Mouse (Mus musculus): Measurements from ENCODE around the gene Gabbr1.

Gene Gabbr1

GRCm38 (mm10) chr17:37044651-37045244 is 1.0 kb upstream of the Gabbr1 start:
- 42% methylated on average over 7 of the region's 7 CpGs for WGBS

GRCm38 (mm10) chr17:37046312-37047112 is 746 bp downstream of the Gabbr1 start:
- under 1% methylated on average over 52 of the region's 58 CpGs for WGBS

- 23% methylated on average over 19 of the region's 19 CpGs for WGBS
These were observed 1.7 kb downstream of the Gabbr1 start for GRCm38 (mm10) chr17:37047332-37047976.

GRCm38 (mm10) chr17:37047981-37048380 is 2.2 kb downstream of the Gabbr1 start:
- WGBS: 18% methylated on average over 3 of the region's 3 CpGs

GRCm38 (mm10) chr17:37048383-37048782 is 2.6 kb downstream of the Gabbr1 start:
- WGBS: 49% methylated on average over 7 of the region's 7 CpGs

GRCm38 (mm10) chr17:37049570-37050310 is 4.0 kb downstream of the Gabbr1 start:
- 9% methylated on average over 39 of the region's 39 CpGs for WGBS

GRCm38 (mm10) chr17:37050399-37050798 is 4.6 kb downstream of the Gabbr1 start:
- 1% methylated on average over 22 of the region's 22 CpGs for WGBS

- WGBS: 7% methylated on average over 27 of the region's 27 CpGs
These were observed 5.1 kb downstream of the Gabbr1 start for GRCm38 (mm10) chr17:37050876-37051275.

- 28% methylated on average over 4 of the region's 4 CpGs for WGBS
These were observed 6.0 kb downstream of the Gabbr1 start for GRCm38 (mm10) chr17:37051745-37052144.

GRCm38 (mm10) chr17:37056957-37057356 is 11.2 kb downstream of the Gabbr1 start:
- 35% methylated on average over 6 of the region's 6 CpGs for WGBS

GRCm38 (mm10) chr17:37061435-37061834 is 15.7 kb downstream of the Gabbr1 start:
- WGBS: 24% methylated on average over 3 of the region's 3 CpGs

GRCm38 (mm10) chr17:37062101-37062641 is 16.4 kb downstream of the Gabbr1 start:
- WGBS: 33% methylated on average over 10 of the region's 10 CpGs

GRCm38 (mm10) chr17:37063063-37063462 is 17.3 kb downstream of the Gabbr1 start:
- 34% methylated on average over 10 of the region's 10 CpGs for WGBS

GRCm38 (mm10) chr17:37063686-37064495 is 18.1 kb downstream of the Gabbr1 start:
- WGBS: 45% methylated on average over 11 of the region's 11 CpGs

GRCm38 (mm10) chr17:37065993-37066392 is 20.2 kb downstream of the Gabbr1 start:
- WGBS: over 99% methylated on average over 2 of the region's 2 CpGs

GRCm38 (mm10) chr17:37067861-37068260 is 22.1 kb downstream of the Gabbr1 start:
- WGBS: 21% methylated on average over 1 of the region's 1 CpGs

- WGBS: 70% methylated on average over 8 of the region's 8 CpGs
These were observed 24.4 kb downstream of the Gabbr1 start for GRCm38 (mm10) chr17:37070121-37070520.

GRCm38 (mm10) chr17:37072080-37072729 is 26.4 kb downstream of the Gabbr1 start:
- 59% methylated on average over 12 of the region's 12 CpGs for WGBS

- WGBS: 24% methylated on average over 11 of the region's 11 CpGs
These were observed 27.0 kb downstream of the Gabbr1 start for GRCm38 (mm10) chr17:37072730-37073276.

GRCm38 (mm10) chr17:37075181-37075580 is 29.4 kb downstream of the Gabbr1 start:
- 85% methylated on average over 6 of the region's 6 CpGs for WGBS
